Mouse (Mus musculus) CD4-positive, CD25-positive, alpha-beta regulatory T cell, adult 9 weeks (primary cell): ENCODE results near the gene C3ar1. TPM values are rescaled to one million over a fixed set of nuclear protein-coding genes. Genes with fewer than 3 reads are reported as not detected.

Experiments
- polyA plus RNA-seq: library from polyadenylated mRNA; unstranded; fragments of 100-300 nt; shearing (Covaris generic); gene quantifications from one replicate; pipeline ENCODE4 v1.2.1, GENCODE M21; 2017

Gene C3ar1
- 0.22 TPM for polyA plus RNA-seq

DNA sequence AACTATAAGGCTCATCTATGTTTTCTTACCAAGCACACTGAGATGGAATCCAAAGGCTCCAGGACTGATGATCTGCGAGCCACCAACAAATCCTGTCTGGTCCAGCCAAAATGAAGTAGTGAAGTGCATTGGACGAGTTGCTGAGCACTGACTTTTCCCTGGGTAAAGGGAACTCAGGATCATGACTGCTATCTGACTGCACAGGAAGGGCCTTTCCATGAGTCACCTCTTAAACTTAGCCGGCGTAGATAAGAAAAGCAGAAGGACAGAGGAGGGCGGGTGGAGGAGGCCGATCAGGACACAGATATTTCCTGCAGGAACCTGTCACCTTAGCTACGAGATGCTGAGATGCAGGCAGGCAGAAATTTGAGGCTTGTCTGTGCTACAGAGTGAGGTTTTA lies at the start of gene C3ar1:
C3ar1 (minus strand) TSS at position 207 of the 400 bp plus-strand sequence.

DNA sequence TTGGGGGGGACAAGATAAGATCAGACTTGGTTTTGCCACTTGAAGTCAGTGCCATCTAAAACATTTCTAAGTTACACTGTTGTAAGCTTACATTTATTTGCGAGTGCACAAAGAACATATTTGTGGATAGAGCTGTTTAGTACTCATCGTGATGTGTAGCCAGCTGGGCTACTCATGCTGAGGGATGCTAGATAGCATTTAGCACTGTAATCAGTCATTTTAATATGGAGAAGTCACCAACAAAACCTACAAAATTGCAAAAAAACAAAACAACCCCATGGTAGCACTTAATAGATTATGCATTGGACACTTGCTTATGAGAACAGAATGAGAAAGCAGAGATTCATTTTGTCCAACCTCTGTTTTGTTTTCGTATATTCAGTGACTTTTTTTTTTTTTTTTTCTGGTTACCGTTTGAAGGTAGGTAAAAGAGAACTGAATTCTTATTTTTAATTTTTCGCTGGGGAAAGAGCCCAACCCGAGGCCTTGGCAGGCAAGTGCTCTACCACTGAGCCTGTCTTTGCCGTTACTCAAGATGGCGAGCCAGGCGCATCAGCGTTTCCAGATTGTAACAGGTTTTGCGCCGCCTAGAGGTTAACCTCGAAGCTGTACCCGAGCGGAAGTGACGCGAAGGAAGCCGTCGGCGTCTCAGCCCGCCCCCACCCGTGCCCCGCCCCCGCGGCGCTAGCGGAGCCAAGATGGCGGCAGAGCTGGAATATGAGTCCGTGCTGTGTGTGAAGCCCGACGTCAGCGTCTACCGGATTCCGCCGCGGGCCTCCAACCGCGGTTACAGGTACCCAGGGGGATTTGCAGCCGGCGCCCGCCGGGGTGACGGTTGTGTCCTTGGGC lies 18.1 kb upstream of the C3ar1 start, which contains the start of gene Necap1:
Necap1 (plus strand) TSS at position 604 of the 849 bp plus-strand sequence.

GRCm38 (mm10) chr6:122819306-122820070 lies 36.5 kb downstream of the C3ar1 start, which contains the start of gene Foxj2:
Foxj2 (plus strand) TSS chr6:122819914.

DNA sequence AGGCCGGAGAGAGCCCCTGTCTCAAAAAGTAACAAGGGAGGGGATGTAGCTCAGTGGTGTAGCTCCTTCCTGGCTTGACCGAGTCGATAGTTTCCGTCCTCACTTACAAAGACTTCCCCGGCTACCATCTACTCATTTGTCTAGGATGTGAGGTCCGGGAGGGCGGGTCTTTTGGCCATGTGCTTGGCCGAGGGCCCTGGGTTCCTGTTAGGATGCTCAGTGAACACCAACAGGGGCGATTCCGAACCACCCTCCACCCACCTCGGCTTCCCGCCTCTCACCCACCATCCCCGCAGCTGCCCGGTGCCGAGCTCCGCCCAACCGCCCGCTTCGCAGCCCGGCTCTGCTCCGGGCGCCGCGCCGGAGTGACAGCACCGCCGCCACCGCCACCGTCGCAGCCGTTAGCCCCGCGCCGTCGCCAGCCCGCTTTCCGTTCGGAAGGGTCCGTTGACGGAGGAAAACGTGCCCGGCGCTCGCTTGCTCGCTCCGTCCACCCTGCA lies 54.6 kb downstream of the C3ar1 start, which contains the start of gene Slc2a3:
Slc2a3 (minus strand) TSS at position 340 of the 500 bp plus-strand sequence.

Other genes with a start within 250 kb of the C3ar1 start
- not detected for gene Gdf3, start 246.1 kb downstream of the C3ar1 start, polyA plus RNA-seq
- not detected for gene Dppa3, start 229.8 kb downstream of the C3ar1 start, polyA plus RNA-seq
- not detected for gene Nanog, start 148.7 kb downstream of the C3ar1 start, polyA plus RNA-seq
- 99.6 TPM for gene Slc2a3, start 54.5 kb downstream of the C3ar1 start, polyA plus RNA-seq
- 6.1 TPM for gene Foxj2, start 36.2 kb downstream of the C3ar1 start, polyA plus RNA-seq
- gene Necap1, start 18.3 kb upstream of the C3ar1 start, polyA plus RNA-seq: 41.2 TPM
- gene Clec4a1, start 65.7 kb upstream of the C3ar1 start, polyA plus RNA-seq: 0.24 TPM
- 0.24 TPM for gene Clec4a3, start 96.4 kb upstream of the C3ar1 start, polyA plus RNA-seq
- gene Clec4a4, start 134.2 kb upstream of the C3ar1 start, polyA plus RNA-seq: not detected
- gene Clec4b1, start 193.8 kb upstream of the C3ar1 start, polyA plus RNA-seq: not detected